Mouse (Mus musculus) neural tube, embryonic 11.5 days (tissue): Measurements from ENCODE around the gene Prkn. TPM values are rescaled to one million over a fixed set of nuclear protein-coding genes. Genes with fewer than 3 reads are reported as not detected.
A peak's percentile ranks its signal among the peaks of the same experiment; 100 is the strongest.

ENCODE experiments used
- ATAC-seq: fragments of 200-750 bp; cut with Nextera tagmentation; 2 replicates; pipeline ENCODE4 v1.8.0; 2017; ENCODE audit warnings: moderate number of reproducible peaks, mild to moderate bottlenecking, moderate TSS enrichment, moderate library complexity; ENCODE audit not compliant: insufficient read depth, low FRiP score, low TSS enrichment
- DNase-seq: peaks from one replicate; pipeline ENCODE4 v3.0.0-alpha.2; 2015; ENCODE audit warnings: low spot score
- H3K27ac ChIP-seq: fragments of 300-500 bp; sonication (generic); 2 replicates; pipeline ENCODE4 v1.5.1; 2014; ENCODE audit warnings: low read depth, mild to moderate bottlenecking, low read length
- H3K27me3 ChIP-seq: fragments of 300-500 bp; sonication (generic); 2 replicates; pipeline ENCODE4 v1.6.1; 2014; ENCODE audit warnings: mild to moderate bottlenecking, low read length, mixed read lengths; ENCODE audit not compliant: control insufficient read depth, insufficient read depth
- H3K36me3 ChIP-seq: fragments of 300-500 bp; sonication (generic); 2 replicates; pipeline ENCODE4 v1.6.1; 2014; ENCODE audit warnings: mild to moderate bottlenecking, low read length, moderate library complexity, mixed read lengths; ENCODE audit not compliant: control insufficient read depth, insufficient read depth
- H3K4me1 ChIP-seq: fragments of 300-500 bp; sonication (generic); 2 replicates; pipeline ENCODE4 v1.6.1; 2014; ENCODE audit warnings: low read length, mixed read lengths; ENCODE audit not compliant: control insufficient read depth, insufficient read depth
- H3K4me2 ChIP-seq: fragments of 300-500 bp; sonication (generic); 2 replicates; pipeline ENCODE4 v1.6.1; 2014; ENCODE audit warnings: low read depth, mild to moderate bottlenecking, moderate library complexity
- H3K4me3 ChIP-seq: fragments of 300-500 bp; sonication (generic); 2 replicates; pipeline ENCODE4 v1.5.1; 2014; ENCODE audit warnings: low read depth, low read length
- H3K9ac ChIP-seq: fragments of 300-500 bp; sonication (generic); 2 replicates; pipeline ENCODE4 v1.6.1; 2014; ENCODE audit warnings: mild to moderate bottlenecking, low read length
- H3K9me3 ChIP-seq: fragments of 300-500 bp; sonication (generic); 2 replicates; pipeline ENCODE4 v1.6.1; 2016; ENCODE audit warnings: low read length; ENCODE audit not compliant: control insufficient read depth
- WGBS: fragments of 180-500 bp; shearing (Covaris S2); extraction: QIAGEN DNeasy Blood & Tissue Kit; methylation state at CpG from one replicate; pipeline ENCODE4 v1.1.7; 2014; 5-methylcytosine and 5-hydroxymethylcytosine counted together
- polyA plus RNA-seq: library from polyadenylated mRNA; unstranded; fragments of >200 nt; fragmentation: Nextera tagmentation; extraction: Ambion mirVana; gene quantifications from 2 replicates; pipeline ENCODE4 v1.2.1, GENCODE M21; 2014

Gene Prkn
- polyA plus RNA-seq, 1 experiment from 2014 or later, result 1.4 TPM

GRCm38 (mm10) chr17:11086492-11086891 lies 246.3 kb downstream of the Prkn start:
- H3K9me3 ChIP-seq, result no peaks in the 10 kb centered on the region
- no peak overlapping the region for H3K4me2 ChIP-seq
- no peak overlapping the region for H3K9ac ChIP-seq
- H3K4me3 ChIP-seq, result no peak overlapping the region
- ATAC-seq (no peak), DNase-seq (no peak)
- no peaks in the 10 kb centered on the region for H3K27me3 ChIP-seq
- H3K27ac ChIP-seq, result no peak overlapping the region
- no peaks in the 10 kb centered on the region for H3K36me3 ChIP-seq
- H3K4me1 ChIP-seq, result no peaks in the 10 kb centered on the region
- 70% methylated on average over 1 of the region's 1 CpGs for WGBS

DNA sequence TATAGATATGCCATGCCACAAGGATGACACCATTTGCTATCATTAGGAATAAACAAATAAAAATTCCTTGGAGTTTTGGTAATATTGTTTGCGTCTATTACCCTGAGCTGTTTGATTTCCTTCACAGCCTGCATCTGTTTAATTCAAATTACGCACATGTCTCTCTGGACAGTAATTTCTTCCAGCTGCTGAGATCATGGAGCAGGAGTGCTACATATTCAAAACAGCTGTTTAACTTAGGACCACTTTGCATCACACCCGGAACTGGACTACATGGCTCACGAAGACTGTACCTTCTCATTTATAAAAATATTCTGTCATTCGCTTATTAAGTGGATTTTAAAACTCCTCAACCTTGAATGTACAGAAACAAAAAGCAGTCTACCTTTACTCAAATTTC lies 246.9 kb downstream of the Prkn start:
- Histone ChIP-seq H3K27me3 (no peaks in the 10 kb centered on the region), H3K9me3 (no peaks in the 10 kb centered on the region), H3K4me1 (no peaks in the 10 kb centered on the region), H3K4me3 (no peak overlapping the region), H3K27ac (no peak overlapping the region), H3K4me2 (no peak overlapping the region), H3K36me3 (no peaks in the 10 kb centered on the region), H3K9ac (no peak overlapping the region)
- DNase-seq (no peak), ATAC-seq (no peak)
- 72% methylated on average over 5 of the region's 5 CpGs for WGBS

DNA sequence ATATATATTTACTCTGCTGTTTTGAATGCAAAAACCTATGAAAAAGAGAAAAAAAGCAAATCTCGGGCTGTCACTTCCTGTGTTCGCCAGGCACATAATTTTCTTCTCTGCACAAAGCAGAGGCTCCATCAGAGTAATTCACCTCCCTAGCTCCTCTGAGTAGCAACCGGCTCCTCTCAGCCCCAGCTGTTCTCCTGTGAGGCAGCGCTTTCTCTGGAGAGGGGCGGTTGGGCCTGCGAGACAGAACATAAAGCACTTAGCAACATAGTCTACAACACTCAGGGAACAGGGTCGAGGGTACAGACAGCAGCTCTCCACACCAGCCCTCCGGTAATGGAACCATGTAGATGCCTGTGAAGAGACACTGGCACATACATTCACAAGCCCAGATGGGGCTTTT lies 247.6 kb downstream of the Prkn start:
- Histone ChIP-seq H3K4me3 (no peak overlapping the region), H3K4me1 (no peaks in the 10 kb centered on the region), H3K27me3 (no peaks in the 10 kb centered on the region), H3K9me3 (no peaks in the 10 kb centered on the region), H3K36me3 (no peaks in the 10 kb centered on the region), H3K4me2 (no peak overlapping the region), H3K9ac (no peak overlapping the region), H3K27ac (no peak overlapping the region)
- DNase-seq, result peak; percentile 41
- WGBS, result 37% methylated on average over 8 of the region's 8 CpGs
- ATAC-seq, result no peak

DNA sequence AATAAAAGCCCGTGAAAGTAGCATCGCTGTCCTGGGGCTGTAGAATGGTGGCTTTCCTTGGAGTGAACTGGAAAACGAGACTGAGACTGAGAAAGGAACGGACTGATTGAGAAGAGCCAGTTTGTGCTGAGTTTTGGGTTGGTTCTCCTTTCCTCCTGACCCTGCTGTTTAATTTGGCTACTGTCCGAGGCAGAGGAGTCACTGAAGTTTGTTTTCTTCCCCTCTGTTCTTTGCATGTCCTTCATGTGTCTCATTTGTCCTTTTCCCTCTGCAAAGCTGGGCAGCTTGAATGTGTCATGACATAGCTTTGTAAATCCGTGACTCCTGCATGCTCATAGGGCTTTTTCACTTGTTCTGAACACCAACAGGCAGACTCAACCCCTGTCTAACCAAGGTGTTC lies 249.2 kb downstream of the Prkn start:
- Histone ChIP-seq H3K27ac (no peak overlapping the region), H3K9ac (no peak overlapping the region), H3K4me1 (no peaks in the 10 kb centered on the region), H3K27me3 (no peaks in the 10 kb centered on the region), H3K36me3 (no peaks in the 10 kb centered on the region), H3K9me3 (no peaks in the 10 kb centered on the region), H3K4me3 (no peak overlapping the region), H3K4me2 (no peak overlapping the region)
- ATAC-seq (no peak), DNase-seq (no peak)
- 87% methylated on average over 6 of the region's 6 CpGs for WGBS

DNA sequence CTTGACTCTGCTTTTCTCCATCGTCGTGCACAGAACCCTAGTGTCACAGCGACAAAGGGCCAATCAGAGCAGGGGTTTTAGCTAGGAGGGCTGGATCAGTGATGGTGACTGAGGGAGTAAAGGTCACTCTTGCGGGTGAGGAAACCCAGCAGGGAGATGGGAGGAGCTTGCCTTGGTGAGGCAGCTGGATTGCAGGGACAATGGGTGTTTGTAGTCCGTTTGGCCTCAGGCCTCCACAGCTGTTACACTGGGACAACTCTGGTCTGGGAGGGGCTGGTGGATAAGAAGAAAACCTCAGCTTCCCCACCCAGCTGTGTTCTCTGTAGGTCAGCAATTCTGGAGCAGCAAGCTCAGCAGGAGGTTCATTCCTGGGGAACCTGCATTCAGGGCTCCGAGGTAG lies 252.7 kb downstream of the Prkn start:
- no peak overlapping the region for H3K4me2 ChIP-seq
- no peak overlapping the region for H3K4me3 ChIP-seq
- no peaks in the 10 kb centered on the region for H3K4me1 ChIP-seq
- DNase-seq (peak; percentile 64), ATAC-seq (no peak)
- no peak overlapping the region for H3K27ac ChIP-seq
- no peaks in the 10 kb centered on the region for H3K27me3 ChIP-seq
- no peak overlapping the region for H3K9ac ChIP-seq
- H3K36me3 ChIP-seq, result no peaks in the 10 kb centered on the region
- WGBS, result 15% methylated on average over 6 of the region's 6 CpGs
- H3K9me3 ChIP-seq, result no peaks in the 10 kb centered on the region

GRCm38 (mm10) chr17:11093321-11093720 lies 253.1 kb downstream of the Prkn start:
- H3K4me1 ChIP-seq, result no peaks in the 10 kb centered on the region
- H3K27ac ChIP-seq, result no peak overlapping the region
- no peaks in the 10 kb centered on the region for H3K27me3 ChIP-seq
- peak; percentile 15 for DNase-seq
- ATAC-seq, result no peak
- no peak overlapping the region for H3K4me3 ChIP-seq
- 50% methylated on average over 3 of the region's 3 CpGs for WGBS
- no peaks in the 10 kb centered on the region for H3K36me3 ChIP-seq
- H3K9me3 ChIP-seq, result no peaks in the 10 kb centered on the region
- no peak overlapping the region for H3K9ac ChIP-seq
- H3K4me2 ChIP-seq, result no peak overlapping the region

GRCm38 (mm10) chr17:11107007-11107406 lies 266.8 kb downstream of the Prkn start:
- no peak for ATAC-seq
- whole genome bisulfite sequencing, result 84% methylated on average over 3 of the region's 3 CpGs
- H3K9me3 ChIP-seq, result no peaks in the 10 kb centered on the region
- H3K9ac ChIP-seq, result no peak overlapping the region
- no peaks in the 10 kb centered on the region for H3K4me1 ChIP-seq
- no peaks in the 10 kb centered on the region for H3K27me3 ChIP-seq
- H3K4me2 ChIP-seq, result no peak overlapping the region
- no peak overlapping the region for H3K4me3 ChIP-seq
- H3K27ac ChIP-seq, result no peak overlapping the region
- no peaks in the 10 kb centered on the region for H3K36me3 ChIP-seq
- DNase-seq, result no peak

DNA sequence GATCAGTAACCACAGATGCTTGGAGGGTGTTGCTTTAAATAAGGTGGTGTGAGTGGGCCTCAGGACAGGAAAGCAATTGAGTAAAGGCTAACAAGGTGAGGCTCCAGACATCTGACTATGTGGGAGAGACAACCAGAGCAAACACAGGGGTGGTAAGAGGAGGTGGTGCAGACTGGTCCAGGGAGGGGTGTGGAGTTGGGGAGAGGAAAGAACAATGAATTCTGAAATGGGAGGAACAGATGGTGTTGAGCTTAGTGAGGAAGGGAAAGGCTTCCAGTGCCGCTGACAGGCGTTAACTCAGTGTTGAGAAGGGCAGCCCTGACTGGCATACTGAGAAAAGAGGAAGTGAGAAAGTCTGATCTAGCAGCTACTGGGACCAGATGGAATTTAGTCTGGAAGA lies 267.7 kb downstream of the Prkn start:
- DNase-seq (no peak), ATAC-seq (no peak)
- H3K27ac ChIP-seq, result no peak overlapping the region

DNA sequence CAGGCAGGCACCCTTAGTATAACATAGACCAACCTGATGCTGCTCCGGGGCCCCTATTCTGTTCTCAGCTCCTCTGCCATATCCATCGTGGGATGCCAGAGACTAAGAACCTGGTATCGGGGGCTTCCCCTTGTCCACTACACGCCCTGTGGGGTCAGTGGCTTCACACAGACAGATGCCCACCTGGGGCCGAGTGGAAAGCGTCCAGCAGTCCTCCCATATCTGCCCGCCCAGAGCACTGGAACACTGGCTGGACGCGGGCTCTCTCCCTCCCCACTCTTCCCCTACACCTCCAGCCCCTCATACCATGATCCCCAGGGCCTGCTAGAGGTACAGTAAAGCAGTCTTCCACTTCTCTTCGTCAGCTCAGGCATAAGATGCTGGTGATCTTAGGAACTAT lies 277.3 kb downstream of the Prkn start:
- ATAC-seq (no peak), DNase-seq (no peak)
- H3K9me3 ChIP-seq, result no peaks in the 10 kb centered on the region
- H3K36me3 ChIP-seq, result no peaks in the 10 kb centered on the region
- no peak overlapping the region for H3K9ac ChIP-seq
- no peak overlapping the region for H3K4me3 ChIP-seq
- no peak overlapping the region for H3K27ac ChIP-seq
- no peaks in the 10 kb centered on the region for H3K4me1 ChIP-seq
- no peaks in the 10 kb centered on the region for H3K27me3 ChIP-seq
- H3K4me2 ChIP-seq, result no peak overlapping the region
- 82% methylated on average over 10 of the region's 10 CpGs for WGBS

More for the DNA sequence above, 267.7 kb downstream of the Prkn start:
- no peaks in the 10 kb centered on the region for H3K9me3 ChIP-seq
- no peak overlapping the region for H3K9ac ChIP-seq
- no peak overlapping the region for H3K4me2 ChIP-seq
- WGBS, result 45% methylated on average over 2 of the region's 2 CpGs
- no peaks in the 10 kb centered on the region for H3K27me3 ChIP-seq
- H3K4me3 ChIP-seq, result no peak overlapping the region
- no peaks in the 10 kb centered on the region for H3K36me3 ChIP-seq
- H3K4me1 ChIP-seq, result no peaks in the 10 kb centered on the region
